26 mouse cellular contexts compared by ENCODE assay signal in the genomic region with DNA sequence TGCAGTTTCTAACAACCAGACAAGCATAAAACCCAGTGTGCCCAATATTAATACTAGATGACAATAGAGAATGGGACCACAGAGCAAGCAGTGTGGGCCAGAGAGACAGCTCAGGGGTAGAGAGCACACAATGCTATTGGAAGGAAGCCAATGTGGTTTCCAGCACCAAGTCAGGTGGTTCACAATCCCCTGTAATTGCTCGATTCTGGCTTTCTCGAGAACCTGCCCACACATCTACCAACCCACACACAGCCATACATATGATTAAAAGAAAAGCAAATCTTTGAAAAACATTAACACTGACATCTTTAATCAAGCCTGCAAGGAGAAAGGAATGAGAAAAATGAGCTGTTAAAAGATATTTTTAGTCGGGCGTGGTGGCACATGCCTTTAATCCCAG.
A peak's percentile ranks its signal among the peaks of the same experiment; 100 is the strongest.
DNase-seq lines count a peak whose midpoint lies in the region; ATAC-seq lines count a peak whose summit lies in the region.
"Had no signal": no experiment of that assay in that cellular context is flagged by ENCODE, and none has a peak within 500 bp of the region (broad histone marks: within the 10 kb centered on the region; RNA-seq: fewer than 3 reads in every experiment).

No protein-coding gene starts in this region.

- intact Hi-C loops in left cerebral cortex, postnatal 14 days (cut with DNase I), result no loop called here
- intact Hi-C loops in heart, postnatal 25 days (cut with DNase I), result no loop called here

- 89% methylated on average over 4 of the region's 4 CpGs for WGBS in midbrain, embryonic 14.5 days
- WGBS in midbrain, embryonic 13.5 days, result 85% methylated on average over 4 of the region's 4 CpGs

- H3K27me3 ChIP-seq in midbrain, embryonic 14.5 days (ENCODE audit: control insufficient read depth, insufficient read depth, low read length), result no peaks in the 10 kb centered on the region
- no peaks in the 10 kb centered on the region for H3K27me3 ChIP-seq in midbrain, embryonic 13.5 days
- H3K27me3 ChIP-seq: heart, embryonic 13.5 days; kidney, embryonic 15.5 days; lung, embryonic 15.5 days; neural tube, embryonic 12.5 days had no signal

- no peak overlapping the region for H3K27ac ChIP-seq in midbrain, embryonic 14.5 days (replicated peaks; ENCODE audit: low read depth, low read length)
- H3K27ac ChIP-seq in midbrain, embryonic 13.5 days, result no peak overlapping the region
- H3K27ac ChIP-seq: heart, embryonic 13.5 days; hindbrain, embryonic 14.5 days; kidney, embryonic 15.5 days; liver, embryonic 14.5 days; lung, embryonic 15.5 days; macrophage; neural tube, embryonic 12.5 days had no signal

- H3K9me3 ChIP-seq in midbrain, embryonic 14.5 days (ENCODE audit: control insufficient read depth, low read length), result no peaks in the 10 kb centered on the region
- no peaks in the 10 kb centered on the region for H3K9me3 ChIP-seq in midbrain, embryonic 13.5 days
- H3K9me3 ChIP-seq: heart, embryonic 13.5 days; kidney, embryonic 15.5 days; lung, embryonic 15.5 days; neural tube, embryonic 12.5 days had no signal

- no peak overlapping the region for H3K9ac ChIP-seq in midbrain, embryonic 14.5 days (replicated peaks; ENCODE audit: low read length)
- no peak overlapping the region for H3K9ac ChIP-seq in midbrain, embryonic 13.5 days (replicated peaks)
- H3K9ac ChIP-seq: heart, embryonic 13.5 days; hindbrain, embryonic 14.5 days; kidney, embryonic 15.5 days; liver, embryonic 14.5 days; lung, embryonic 15.5 days; neural tube, embryonic 12.5 days had no signal

- ATAC-seq in midbrain, embryonic 14.5 days (ENCODE audit: low FRiP score, low TSS enrichment), result no peak
- no peak for ATAC-seq in midbrain, embryonic 13.5 days
- ATAC-seq: activated CD4-positive, CD25-positive, alpha-beta regulatory T cell, adult 4 months; forebrain, embryonic 14.5 days; intestine, embryonic 16.5 days had no signal

- H3K4me2 ChIP-seq in midbrain, embryonic 14.5 days (ENCODE audit: low read length), result no peak overlapping the region
- no peak overlapping the region for H3K4me2 ChIP-seq in midbrain, embryonic 13.5 days (replicated peaks)
- H3K4me2 ChIP-seq: heart, embryonic 13.5 days; hindbrain, embryonic 14.5 days; kidney, embryonic 15.5 days; lung, embryonic 15.5 days; midbrain, embryonic 11.5 days; neural tube, embryonic 12.5 days had no signal

- no peak overlapping the region for H3K4me3 ChIP-seq in midbrain, embryonic 14.5 days (replicated peaks; ENCODE audit: low read depth, low read length)
- no peak overlapping the region for H3K4me3 ChIP-seq in midbrain, embryonic 13.5 days (replicated peaks)
- H3K4me3 ChIP-seq: heart, embryonic 13.5 days; kidney, embryonic 15.5 days; lung, embryonic 15.5 days; neural tube, embryonic 12.5 days had no signal

- H3K36me3 ChIP-seq in midbrain, embryonic 14.5 days (ENCODE audit: control insufficient read depth, insufficient read depth, low read length), result no peaks in the 10 kb centered on the region
- H3K36me3 ChIP-seq in midbrain, embryonic 13.5 days, result peaks cover 7% of the 10 kb centered on the region; the same call in 1 of the 2 replicates
- H3K36me3 ChIP-seq: heart, embryonic 13.5 days; kidney, embryonic 15.5 days; lung, embryonic 15.5 days had no signal

- no peaks in the 10 kb centered on the region for H3K4me1 ChIP-seq in midbrain, embryonic 14.5 days (ENCODE audit: control insufficient read depth, insufficient read depth, low read length)
- no peaks in the 10 kb centered on the region for H3K4me1 ChIP-seq in midbrain, embryonic 13.5 days (replicated peaks)
- H3K4me1 ChIP-seq: heart, embryonic 13.5 days; kidney, embryonic 15.5 days; lung, embryonic 15.5 days; neural tube, embryonic 12.5 days had no signal

- peak; percentile 23 to 41 for DNase-seq in frontal cortex, adult 2 months (ENCODE audit: extremely low spot score in 1 of 2, low spot score in 1 of 2)
- no peak for DNase-seq in frontal cortex, postnatal 14 days (ENCODE audit: low spot score in 2 of 2)
- DNase-seq in midbrain, embryonic 14.5 days, result peak; percentile 23
- peak; percentile 84 for DNase-seq in Muller cell, postnatal 12 days (ENCODE audit: inconsistent ontology term)
- peak; percentile 9 to 28 for DNase-seq in left cerebral cortex, postnatal 14 days (ENCODE audit: low spot score in 2 of 2)
- DNase-seq in heart, postnatal 25 days (ENCODE audit: low spot score), result no peak
- DNase-seq in MN1 (ENCODE audit: low spot score), result no peak
- DNase-seq: adrenal gland, postnatal 10 days; cerebellum, adult 8-10 months; gastrocnemius, postnatal 14 days; heart, adult 18-20 months; heart, postnatal 36 days; kidney, postnatal 4 days; thymus, postnatal 25 days had no signal

Comparison
In these comparisons a context has a peak if more than half of its experiments do, and no peak if none do; other contexts are left out.
1. DNase-seq: peak in frontal cortex, adult 2 months (2 of 2), midbrain, embryonic 14.5 days (single experiment), Muller cell, postnatal 12 days (single experiment) and left cerebral cortex, postnatal 14 days (2 of 2); none in frontal cortex, postnatal 14 days (0 of 2), heart, postnatal 25 days (single experiment) and MN1 (single experiment).